11 mouse cellular contexts compared by ENCODE assay signal in the genomic region with DNA sequence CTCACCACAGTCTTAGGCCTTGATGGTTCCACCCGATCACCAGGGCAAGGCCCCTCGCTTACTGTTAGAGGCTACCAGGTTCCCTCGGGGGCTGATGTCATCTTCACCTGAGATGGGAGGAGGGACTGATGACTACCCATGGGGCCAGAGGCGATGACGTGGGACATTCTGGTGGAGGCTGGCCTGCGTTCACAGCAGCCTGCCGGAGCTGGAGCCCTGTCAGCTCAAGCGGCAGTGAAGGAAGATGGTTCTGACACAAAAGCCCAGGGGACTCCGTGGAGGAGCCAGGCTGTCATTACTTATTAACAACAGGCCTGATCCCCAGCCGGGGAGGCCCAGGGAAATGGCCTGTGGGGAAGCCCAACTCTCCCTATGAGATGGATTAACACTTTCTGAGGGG.
DNase-seq lines count a peak whose midpoint lies in the region; ATAC-seq and TF ChIP-seq lines count a peak whose summit lies in the region.
"Had no signal": no experiment of that assay in that cellular context is flagged by ENCODE, and none has a peak within 500 bp of the region (broad histone marks: within the 10 kb centered on the region; RNA-seq: fewer than 3 reads in every experiment).

No protein-coding gene starts in this region.

- H3K4me1 ChIP-seq in lung, embryonic 16.5 days (replicated peaks; ENCODE audit: control insufficient read depth, insufficient read depth, low read length): peaks cover 8% of the 10 kb centered on the region; the same call in 1 of the 2 replicates
- peaks cover 12% of the 10 kb centered on the region; the same call in 1 of the 2 replicates for H3K4me1 ChIP-seq in embryonic facial prominence, embryonic 15.5 days
- no peaks in the 10 kb centered on the region for H3K4me1 ChIP-seq in lung, postnatal 0 days (ENCODE audit: insufficient read depth, low read depth, low read length)

- no peaks in the 10 kb centered on the region for H3K36me3 ChIP-seq in lung, embryonic 16.5 days (ENCODE audit: control insufficient read depth, insufficient read depth, low read length)
- H3K36me3 ChIP-seq in embryonic facial prominence, embryonic 15.5 days: no peaks in the 10 kb centered on the region
- H3K36me3 ChIP-seq in lung, postnatal 0 days (ENCODE audit: insufficient read depth, low read length): no peaks in the 10 kb centered on the region
- H3K36me3 ChIP-seq: hindbrain, embryonic 15.5 days; limb, embryonic 13.5 days had no signal

- TF ChIP-seq EP300 in lung, postnatal 0 days (IDR thresholded peaks at IDR 0.05): no peak

- H3K4me3 ChIP-seq in lung, embryonic 16.5 days (ENCODE audit: low read length): no peak overlapping the region
- no peak overlapping the region for H3K4me3 ChIP-seq in embryonic facial prominence, embryonic 15.5 days (replicated peaks)
- no peak overlapping the region for H3K4me3 ChIP-seq in lung, postnatal 0 days (ENCODE audit: low read depth, low read length)
- H3K4me3 ChIP-seq: hindbrain, embryonic 15.5 days; limb, embryonic 13.5 days had no signal

- no peaks in the 10 kb centered on the region for H3K9me3 ChIP-seq in lung, embryonic 16.5 days (ENCODE audit: control insufficient read depth, low read length)
- no peaks in the 10 kb centered on the region for H3K9me3 ChIP-seq in embryonic facial prominence, embryonic 15.5 days (replicated peaks)
- no peaks in the 10 kb centered on the region for H3K9me3 ChIP-seq in lung, postnatal 0 days (ENCODE audit: low read length)
- H3K9me3 ChIP-seq: hindbrain, embryonic 15.5 days; limb, embryonic 13.5 days had no signal

- WGBS in lung, embryonic 16.5 days: 40% methylated on average over 10 of the region's 10 CpGs
- WGBS in embryonic facial prominence, embryonic 15.5 days: 43% methylated on average over 10 of the region's 10 CpGs
- WGBS in lung, postnatal 0 days: 46% methylated on average over 10 of the region's 10 CpGs

- H3K4me2 ChIP-seq in lung, embryonic 16.5 days (ENCODE audit: low read depth, low read length): no peak overlapping the region
- no peak overlapping the region for H3K4me2 ChIP-seq in embryonic facial prominence, embryonic 15.5 days (replicated peaks)
- H3K4me2 ChIP-seq in lung, postnatal 0 days (replicated peaks; ENCODE audit: low read depth, low read length): no peak overlapping the region
- H3K4me2 ChIP-seq: hindbrain, embryonic 15.5 days; limb, embryonic 13.5 days had no signal

- DNase-seq in lung, adult 18-20 months: no peak
- peak; percentile 29 to 46 for DNase-seq in kidney, postnatal 4 days
- peak; percentile 89 for DNase-seq in retina, postnatal 1 day
- no peak for DNase-seq in adrenal gland, postnatal 25 days
- no peak for DNase-seq in spleen, postnatal 10 days (ENCODE audit: low spot score in 2 of 2)
- no peak for DNase-seq in lung, postnatal 0 days (ENCODE audit: low spot score)

- no peak overlapping the region for H3K9ac ChIP-seq in lung, embryonic 16.5 days (ENCODE audit: low read length)
- H3K9ac ChIP-seq in embryonic facial prominence, embryonic 15.5 days: no peak overlapping the region
- H3K9ac ChIP-seq in lung, postnatal 0 days (replicated peaks; ENCODE audit: low read depth): no peak overlapping the region
- H3K9ac ChIP-seq: hindbrain, embryonic 15.5 days; limb, embryonic 13.5 days had no signal

- no peaks in the 10 kb centered on the region for H3K27me3 ChIP-seq in lung, embryonic 16.5 days (ENCODE audit: control insufficient read depth, insufficient read depth, low read depth, low read length)
- no peaks in the 10 kb centered on the region for H3K27me3 ChIP-seq in embryonic facial prominence, embryonic 15.5 days
- no peaks in the 10 kb centered on the region for H3K27me3 ChIP-seq in lung, postnatal 0 days (replicated peaks; ENCODE audit: insufficient read depth, low read length)
- H3K27me3 ChIP-seq: hindbrain, embryonic 15.5 days had no signal

- ATAC-seq in lung, embryonic 16.5 days (ENCODE audit: low read depth): no peak
- ATAC-seq in embryonic facial prominence, embryonic 15.5 days (ENCODE audit: insufficient number of reproducible peaks, low FRiP score, low TSS enrichment, low read depth): peak; percentile 39; the same call in 1 of the 2 replicates
- ATAC-seq in lung, postnatal 0 days: no peak
- ATAC-seq: forebrain, embryonic 16.5 days had no signal

- peak overlapping the region; percentile 2 for H3K27ac ChIP-seq in lung, embryonic 16.5 days (ENCODE audit: low read length)
- H3K27ac ChIP-seq in embryonic facial prominence, embryonic 15.5 days (replicated peaks): no peak overlapping the region
- no peak overlapping the region for H3K27ac ChIP-seq in lung, postnatal 0 days (ENCODE audit: low read length)

- TF ChIP-seq CTCF in lung, postnatal 0 days (IDR thresholded peaks at IDR 0.05): no peak

Comparison
In these comparisons a context has a peak if more than half of its experiments do, and no peak if none do; other contexts are left out.
1. DNase-seq: peak in kidney, postnatal 4 days (2 of 2) and retina, postnatal 1 day (single experiment); none in lung, adult 18-20 months (0 of 2), adrenal gland, postnatal 25 days (single experiment), spleen, postnatal 10 days (0 of 2) and lung, postnatal 0 days (single experiment).